Comparison of ENCODE assay signal across 8 mouse cellular contexts in the genomic region with DNA sequence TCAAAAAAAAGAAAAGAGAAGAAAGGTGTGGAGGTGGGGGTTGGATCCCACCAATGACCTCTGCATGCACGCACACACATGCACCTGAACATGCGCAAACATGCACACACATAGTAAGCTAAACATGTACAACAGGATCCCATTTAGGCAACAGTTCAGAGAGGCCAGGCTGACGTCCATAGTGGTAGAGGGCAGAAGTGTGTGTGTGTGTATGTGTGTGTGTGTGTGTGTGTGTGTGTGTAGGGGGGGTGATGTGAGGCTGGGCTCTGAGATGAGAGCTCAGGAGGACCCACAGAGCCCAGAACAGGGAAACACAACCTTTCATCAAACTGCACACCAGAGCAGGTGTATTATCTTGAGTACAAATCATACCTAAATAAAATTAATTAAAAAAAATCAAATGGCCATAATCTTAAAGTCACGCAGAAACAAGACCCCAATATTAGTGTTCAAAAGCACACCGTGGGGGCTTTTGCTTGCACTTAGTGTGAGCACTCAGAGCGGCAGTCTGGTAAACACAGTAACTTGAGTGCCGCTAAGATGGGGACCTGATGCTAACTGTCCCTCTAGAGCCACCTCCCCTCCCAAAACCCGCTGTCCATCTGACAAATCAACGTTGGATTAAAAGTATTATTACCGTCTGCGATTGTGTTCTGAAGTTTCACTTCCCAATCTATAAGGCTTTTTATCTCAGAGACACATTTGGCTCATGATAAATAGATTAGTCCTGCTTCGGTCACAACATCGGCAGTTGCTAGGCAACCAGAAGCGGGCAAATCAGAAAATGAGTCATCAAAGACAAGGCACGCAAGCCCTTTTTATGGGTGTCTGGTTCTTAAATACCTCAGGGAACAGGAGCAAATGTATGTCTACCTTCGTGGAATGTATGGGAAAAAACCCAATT.
DNase-seq lines count a peak whose midpoint lies in the region; ATAC-seq lines count a peak whose summit lies in the region.

No protein-coding gene starts in this region.

- H3K4me1 ChIP-seq in neural tube, embryonic 11.5 days (ENCODE audit: control insufficient read depth, insufficient read depth, low read length), result peaks cover 4% of the 10 kb centered on the region

- H3K36me3 ChIP-seq in neural tube, embryonic 11.5 days (ENCODE audit: control insufficient read depth, insufficient read depth, low read length), result no peaks in the 10 kb centered on the region

- H3K9ac ChIP-seq in neural tube, embryonic 11.5 days (ENCODE audit: low read length), result no peak overlapping the region

- intact Hi-C loops in gastrocnemius, postnatal 14 days (cut with DNase I; ENCODE audit: low total_unique reads), result no loop called here

- no peak overlapping the region for H3K4me2 ChIP-seq in neural tube, embryonic 11.5 days (ENCODE audit: low read depth)

- 70% methylated on average over 16 of the region's 16 CpGs for WGBS in neural tube, embryonic 11.5 days

- ATAC-seq in neural tube, embryonic 11.5 days (ENCODE audit: insufficient read depth, low FRiP score, low TSS enrichment), result no peak

- H3K27me3 ChIP-seq in neural tube, embryonic 11.5 days (ENCODE audit: control insufficient read depth, insufficient read depth, low read length), result peaks cover 3% of the 10 kb centered on the region; the same call in 1 of the 2 replicates

- no peaks in the 10 kb centered on the region for H3K9me3 ChIP-seq in neural tube, embryonic 11.5 days (ENCODE audit: control insufficient read depth, low read length)

- peak; percentile 50 for DNase-seq in neural tube, embryonic 11.5 days (ENCODE audit: low spot score)
- no peak for DNase-seq in neural tube, embryonic 10.5 days (ENCODE audit: extremely low spot score, low spot score)
- DNase-seq in embryo, embryonic 11 days, result peak; percentile 64
- peak; percentile 57 for DNase-seq in layer of hippocampus, adult 9-11 months
- DNase-seq in right cerebral cortex, adult 2 months (ENCODE audit: low spot score in 2 of 2), result peak; percentile 61 to 73
- DNase-seq in heart, postnatal 4 days, result no peak
- no peak for DNase-seq in heart, adult 9 months (ENCODE audit: low spot score in 2 of 2)
- DNase-seq in gastrocnemius, postnatal 14 days, result no peak

- H3K27ac ChIP-seq in neural tube, embryonic 11.5 days (ENCODE audit: low read depth, low read length), result no peak overlapping the region

- no peak overlapping the region for H3K4me3 ChIP-seq in neural tube, embryonic 11.5 days (ENCODE audit: low read depth, low read length)

Comparison
In these comparisons a context has a peak if more than half of its experiments do, and no peak if none do; other contexts are left out.
1. DNase-seq: peak in neural tube, embryonic 11.5 days (single experiment), embryo, embryonic 11 days (single experiment), layer of hippocampus, adult 9-11 months (single experiment) and right cerebral cortex, adult 2 months (2 of 2); none in neural tube, embryonic 10.5 days (single experiment), heart, postnatal 4 days (single experiment), heart, adult 9 months (0 of 2) and gastrocnemius, postnatal 14 days (single experiment).